Mouse (Mus musculus) CH12.LX (cell line): ENCODE results near the gene Rhoq. TPM values are rescaled to one million over a fixed set of nuclear protein-coding genes. Genes with fewer than 3 reads are reported as not detected.

Source experiments
- DNase-seq: peaks from one replicate; pipeline ENCODE4 v3.0.0-alpha.2; 2013; ENCODE audit errors: extremely low read depth
- H3K27ac ChIP-seq: 2 replicates; pipeline ENCODE4 v1.5.1; 2012; ENCODE audit warnings: low read depth, mild to moderate bottlenecking, control low read depth, moderate library complexity; ENCODE audit not compliant: insufficient read depth
- H3K27me3 ChIP-seq: replicated peaks from 2 replicates; pipeline ENCODE3; 2012; ENCODE audit warnings: inconsistent platforms
- H3K36me3 ChIP-seq, 2 experiments: replicated peaks in 1 of 2; 2 replicates each; pipeline versions ENCODE3 to v1.6.1; 2012; ENCODE audit warnings: inconsistent platforms in 1 of 2, low read length in 1 of 2, mild to moderate bottlenecking in 1 of 2, mixed read lengths in 1 of 2, moderate library complexity in 1 of 2; ENCODE audit not compliant: control insufficient read depth in 1 of 2, insufficient read depth in 1 of 2
- H3K4me1 ChIP-seq, 2 experiments: 2 replicates each; pipeline ENCODE4 v1.6.1; 2012; ENCODE audit warnings: inconsistent platforms in 1 of 2, moderate library complexity in 1 of 2; ENCODE audit not compliant: insufficient read depth in 2 of 2, control insufficient read depth in 1 of 2
- H3K4me2 ChIP-seq: 2 replicates; pipeline ENCODE4 v1.6.1; 2012; ENCODE audit warnings: low read depth, mild to moderate bottlenecking, control low read depth; ENCODE audit not compliant: poor library complexity, insufficient read depth, severe bottlenecking
- H3K4me3 ChIP-seq, 3 experiments: fragments of 150-350 bp in 1 of 3; sonication (generic) in 1 of 3; replicated peaks in 1 of 3; 2 replicates each; pipeline versions ENCODE3 to v1.5.1; 2011 to 2012; ENCODE audit warnings: low read depth in 2 of 3, low read length in 2 of 3, mild to moderate bottlenecking in 2 of 3, moderate library complexity in 2 of 3, control low read depth in 1 of 3, improper control_type of control experiment in 1 of 3, inconsistent platforms in 1 of 3, mixed read lengths in 1 of 3; ENCODE audit not compliant: poor library complexity in 1 of 3
- H3K79me2 ChIP-seq: replicated peaks from 2 replicates; pipeline ENCODE4 v1.6.1; 2012; ENCODE audit warnings: mild to moderate bottlenecking, moderate library complexity; ENCODE audit not compliant: control insufficient read depth, poor library complexity, insufficient read depth, severe bottlenecking; ENCODE audit errors: extremely low read depth
- H3K9ac ChIP-seq: 2 replicates; pipeline ENCODE4 v1.6.1; 2012; ENCODE audit warnings: low read depth, mild to moderate bottlenecking, control low read depth, moderate library complexity; ENCODE audit not compliant: insufficient read depth
- H3K9me3 ChIP-seq: replicated peaks from 2 replicates; pipeline ENCODE3; 2012; ENCODE audit warnings: low read length, inconsistent platforms, mixed read lengths
- BHLHE40 ChIP-seq: IDR thresholded peaks from 2 replicates; pipeline ENCODE4 v1.6.1; 2011; ENCODE audit warnings: mild to moderate bottlenecking, low read depth, low read length, improper control_type of control experiment
- E2F4 ChIP-seq: IDR thresholded peaks from 2 replicates; pipeline ENCODE4 v1.6.1; 2011; ENCODE audit warnings: low read depth, low read length, improper control_type of control experiment; ENCODE audit not compliant: insufficient replicate concordance
- ELF1 ChIP-seq: IDR thresholded peaks from 2 replicates; pipeline ENCODE4 v1.6.1; 2014; ENCODE audit warnings: low read depth, mild to moderate bottlenecking, inconsistent platforms, low read length, improper control_type of control experiment
- HCFC1 ChIP-seq: IDR thresholded peaks from 2 replicates; pipeline ENCODE4 v1.6.1; 2012; ENCODE audit warnings: low read depth, mild to moderate bottlenecking, inconsistent platforms, low read length, improper control_type of control experiment
- IRF4 ChIP-seq: IDR thresholded peaks from 2 replicates; pipeline ENCODE4 v1.6.1; 2014; ENCODE audit warnings: low read depth, mild to moderate bottlenecking, inconsistent platforms, low read length, improper control_type of control experiment
- KAT2A ChIP-seq: IDR thresholded peaks from 2 replicates; pipeline ENCODE4 v1.6.1; 2012; ENCODE audit warnings: low read length, improper control_type of control experiment, inconsistent platforms; ENCODE audit not compliant: insufficient replicate concordance
- MAFK ChIP-seq: IDR thresholded peaks from 2 replicates; pipeline ENCODE4 v1.6.1; 2011; ENCODE audit warnings: low read length, improper control_type of control experiment; ENCODE audit not compliant: insufficient replicate concordance
- NRF1 ChIP-seq: IDR thresholded peaks from 2 replicates; pipeline ENCODE4 v1.6.1; 2014; ENCODE audit warnings: low read depth, mild to moderate bottlenecking, inconsistent platforms, low read length, improper control_type of control experiment, moderate library complexity
- POLR2A ChIP-seq: IDR thresholded peaks from 2 replicates; pipeline ENCODE4 v1.6.1; 2011; ENCODE audit warnings: low read depth, mild to moderate bottlenecking, improper control_type of control experiment, low read length
- RAD21 ChIP-seq: IDR thresholded peaks from 2 replicates; pipeline ENCODE4 v1.6.1; 2011; ENCODE audit warnings: low read depth, mild to moderate bottlenecking, low read length, improper control_type of control experiment, moderate library complexity
- RCOR1 ChIP-seq: conservative IDR thresholded peaks from 2 replicates; pipeline ENCODE4 v1.6.1; 2012; ENCODE audit warnings: low read depth, mild to moderate bottlenecking, inconsistent platforms, low read length, improper control_type of control experiment
- SMC3 ChIP-seq: IDR thresholded peaks from 2 replicates; pipeline ENCODE4 v1.6.1; 2011; ENCODE audit warnings: low read depth, low read length, improper control_type of control experiment
- TBP ChIP-seq: conservative IDR thresholded peaks from 2 replicates; pipeline ENCODE4 v1.6.1; 2011; ENCODE audit warnings: low read depth, low read length, improper control_type of control experiment
- UBTF ChIP-seq: IDR thresholded peaks from 2 replicates; pipeline ENCODE4 v1.6.1; 2012; ENCODE audit warnings: low read depth, mild to moderate bottlenecking, inconsistent platforms, low read length, improper control_type of control experiment, moderate library complexity
- USF2 ChIP-seq: conservative IDR thresholded peaks from 2 replicates; pipeline ENCODE4 v1.6.1; 2011; ENCODE audit warnings: low read depth, low read length, improper control_type of control experiment
- ZC3H11A ChIP-seq: IDR thresholded peaks from 2 replicates; pipeline ENCODE4 v1.6.1; 2012; ENCODE audit warnings: low read depth, mild to moderate bottlenecking, inconsistent platforms, low read length, improper control_type of control experiment
- dilution Hi-C: fragments of 300-500 bp; cut with MboI; formaldehyde crosslinking; loops from 2 replicates; pipeline ENCODE4 v1.14.3; 2020; ENCODE audit warnings: low sequenced_read_pairs; ENCODE audit not compliant: extremely low pct_unique_long_range_greater_than_20kb, extremely low pct_ligation_motif_present
- in situ Hi-C: fragments of 300-500 bp; cut with MboI; formaldehyde crosslinking; loops from 3 replicates; pipeline ENCODE4 v1.14.3; 2019; ENCODE audit warnings: low sequenced_read_pairs, low pct_ligation_motif_present, low pct_unique_long_range_greater_than_20kb, mixed read lengths
- polyA plus RNA-seq: library from polyadenylated mRNA; unstranded; fragments of >175 nt; gene quantifications from 2 replicates; pipeline ENCODE4 v1.2.1, GENCODE M21; 2012; ENCODE audit warnings: low read depth; ENCODE audit not compliant: insufficient read length
- total RNA-seq, 2 experiments: library from RNA; depleted of rRNA; stranded (reverse); fragments of 300-350 nt in 1 of 2; fragments of >200 nt in 1 of 2; gene quantifications; 2 replicates each; pipeline ENCODE4 v1.2.3; 2012 to 2014

Rhoq gene
- total and polyA plus RNA-seq, 3 experiments: 18.8 to 24.4 (median 23.2) TPM

DNA sequence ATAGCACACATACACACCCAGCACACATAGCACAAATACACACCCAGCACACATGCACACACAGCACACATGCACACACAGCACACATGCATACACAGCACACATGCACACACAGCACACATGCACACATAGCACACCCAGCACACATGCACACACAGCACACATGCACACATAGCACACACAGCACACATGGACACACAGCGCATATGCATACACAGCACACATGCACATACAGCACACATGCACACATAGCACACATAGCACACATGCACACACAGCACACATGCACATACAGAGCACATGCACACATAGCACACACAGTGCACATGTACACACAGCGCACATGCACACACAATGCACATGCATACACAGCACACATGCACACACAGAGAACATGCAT is 18.8 kb downstream of the Rhoq start:
- Histone ChIP-seq H3K27me3 (no peaks in the 10 kb centered on the region), H3K4me2 (no peak overlapping the region), H3K4me1 (peaks cover 10 to 23% of the 10 kb centered on the region in 2 experiments), H3K27ac (no peak overlapping the region), H3K9me3 (no peaks in the 10 kb centered on the region), H3K36me3 (peaks cover 42 to 88% of the 10 kb centered on the region in 2 experiments), H3K9ac (no peak overlapping the region), H3K79me2 (no peaks in the 10 kb centered on the region), H3K4me3 (peak overlapping the region in 1 of 3 experiments; percentile 15)
- TF ChIP-seq ZC3H11A (no peak), BHLHE40 (no peak), MAFK (no peak), HCFC1 (no peak), RCOR1 (no peak), IRF4 (no peak), TBP (no peak), POLR2A (no peak)
- dilution Hi-C loops (no loop called here), in situ Hi-C loops (no loop called here)
- DNase-seq: no peak

DNA sequence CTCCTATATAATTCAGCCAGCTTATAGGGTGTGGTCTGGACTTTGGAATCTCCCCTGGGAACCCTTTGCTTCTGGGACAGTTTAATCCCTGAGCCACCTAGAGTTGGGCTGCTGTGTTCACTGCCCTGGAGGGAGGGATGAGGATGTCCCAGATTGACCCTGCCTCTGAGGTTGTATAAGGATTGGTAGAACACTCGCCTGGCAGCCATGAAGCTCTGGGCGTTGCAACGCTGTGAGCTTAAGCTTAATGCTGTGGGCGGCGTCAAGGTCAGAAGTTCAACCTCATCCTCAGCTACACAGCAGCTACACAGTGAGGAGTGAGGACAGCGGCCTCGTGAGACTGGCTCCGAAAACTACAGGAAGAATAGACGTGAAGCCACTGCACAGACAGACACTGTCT is 19.6 kb downstream of the Rhoq start:
- in situ Hi-C loops: no loop called here
- no peaks in the 10 kb centered on the region for H3K9me3 ChIP-seq
- TF ChIP-seq RAD21: no peak
- TF ChIP-seq ELF1: no peak
- TF ChIP-seq KAT2A: no peak
- TF ChIP-seq NRF1: no peak
- TF ChIP-seq USF2: no peak
- no peak for TF ChIP-seq E2F4
- TF ChIP-seq HCFC1: no peak
- no peak for TF ChIP-seq RCOR1
- no peak for TF ChIP-seq SMC3
- TF ChIP-seq UBTF: no peak

More for the DNA sequence above, 19.6 kb downstream of the Rhoq start:
- dilution Hi-C loops: no loop called here
- H3K4me1 ChIP-seq: peaks cover 10 to 18% of the 10 kb centered on the region in 2 experiments
- no peaks in the 10 kb centered on the region for H3K79me2 ChIP-seq
- no peak overlapping the region for H3K27ac ChIP-seq
- H3K4me3 ChIP-seq: no peak overlapping the region
- peaks cover 43 to 94% of the 10 kb centered on the region in 2 experiments for H3K36me3 ChIP-seq
- DNase-seq: no peak
- H3K27me3 ChIP-seq: no peaks in the 10 kb centered on the region
- no peak overlapping the region for H3K9ac ChIP-seq
- no peak overlapping the region for H3K4me2 ChIP-seq
